Mouse (Mus musculus) layer of hippocampus, adult 9-11 months (tissue): Measurements from ENCODE around the gene Gm9.
"Not testable (repeated sequence)": the region's sequence is repeated elsewhere in the genome, so short reads cannot be mapped to it uniquely, and the experiment has no call there.

Source experiments
- DNase-seq: peaks from one replicate; pipeline ENCODE4 v3.0.0; 2022

Gm9 gene

DNA sequence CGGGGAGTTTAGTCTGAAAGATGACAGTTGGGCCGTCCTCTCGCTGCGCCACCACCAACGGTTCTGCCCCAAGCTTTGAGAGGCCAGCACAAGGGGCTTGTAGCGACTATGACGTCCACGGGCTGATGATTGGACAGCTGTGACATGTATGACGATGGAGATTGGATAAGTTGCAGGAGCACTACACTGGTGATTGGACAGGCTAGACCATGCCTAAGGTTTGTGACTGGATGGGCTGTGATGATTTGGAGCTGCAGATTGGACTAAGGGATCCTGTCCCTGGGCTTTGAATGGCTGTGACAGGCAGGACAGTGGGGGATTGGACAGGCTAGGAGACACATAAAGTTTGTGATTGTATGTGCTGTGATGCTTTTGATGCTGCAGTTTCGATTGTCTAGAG, at the start of gene Gm9:
Gene Gm9, minus strand, starts transcription at position 101 of the 400 bp plus-strand sequence.
- DNase-seq: no peak

DNA sequence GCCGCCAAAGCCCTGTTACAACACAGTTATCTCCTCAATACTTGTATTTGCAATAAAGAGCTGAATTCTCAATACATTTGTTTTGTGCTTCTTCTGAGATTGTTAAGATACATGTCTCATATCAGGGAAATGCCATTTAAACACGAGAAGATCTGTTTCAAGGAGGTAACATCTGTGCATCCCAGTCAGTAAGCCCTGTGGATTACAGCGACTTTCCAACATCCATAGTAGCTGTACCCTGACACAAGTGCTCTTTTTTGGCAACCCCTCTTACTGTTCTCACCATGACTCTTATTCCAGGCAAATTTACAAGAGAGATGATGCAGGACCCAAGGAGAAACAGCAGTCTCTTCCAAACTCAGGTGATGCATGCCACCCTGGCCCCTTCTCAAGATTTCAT, 38.8 kb upstream of the Gm9 start, which contains the start of gene Rhox3a:
Gene Rhox3a, plus strand, starts transcription at position 301 of the 400 bp plus-strand sequence.
- not testable (repeated sequence) for DNase-seq

DNA sequence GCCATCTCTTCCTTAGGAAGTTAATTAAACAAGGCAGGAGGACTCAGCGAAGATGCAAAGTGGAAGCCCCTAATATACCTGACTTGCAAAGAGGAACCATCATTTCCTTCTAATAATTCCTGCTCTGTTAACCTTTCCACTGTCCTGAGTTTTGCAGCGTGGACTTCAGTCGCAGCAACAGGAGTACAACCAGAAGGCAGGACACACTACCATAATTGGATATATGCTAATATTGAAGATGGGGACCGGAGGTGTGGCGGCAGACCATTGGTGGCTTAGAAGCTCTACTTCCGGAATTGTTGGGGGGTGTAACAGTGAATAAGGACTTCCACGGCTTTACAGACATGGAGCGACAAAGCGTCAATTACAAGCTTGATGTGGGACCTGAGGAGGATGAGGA, 33.8 kb upstream of the Gm9 start, which contains the start of gene Rhox2a:
Gene Rhox2a, plus strand, starts transcription at position 301 of the 400 bp plus-strand sequence.
- DNase-seq: not testable (repeated sequence)

DNA sequence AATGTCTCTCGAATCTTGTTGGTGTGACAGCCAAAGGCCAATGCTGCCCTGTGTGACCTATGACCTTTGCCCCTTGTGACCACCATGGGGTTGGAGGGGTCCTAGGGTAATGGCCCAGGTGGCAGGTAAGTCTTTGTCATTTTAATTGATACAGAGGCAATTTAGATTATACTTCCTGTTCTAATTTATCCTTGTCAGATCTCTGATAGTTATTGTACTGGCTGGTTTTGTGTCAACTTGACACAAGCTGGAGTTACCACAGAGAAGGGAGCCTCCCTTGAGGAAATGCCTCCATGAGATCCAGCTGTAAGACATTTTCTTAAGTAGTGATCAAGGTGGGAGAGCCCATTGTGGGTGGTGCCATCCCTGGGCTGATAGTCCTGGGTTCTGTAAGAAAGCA, 11.3 kb upstream of the Gm9 start, which contains the start of gene Rhox1:
Gene Rhox1, minus strand, starts transcription at position 101 of the 400 bp plus-strand sequence.
- DNase-seq: not testable (repeated sequence)

DNA sequence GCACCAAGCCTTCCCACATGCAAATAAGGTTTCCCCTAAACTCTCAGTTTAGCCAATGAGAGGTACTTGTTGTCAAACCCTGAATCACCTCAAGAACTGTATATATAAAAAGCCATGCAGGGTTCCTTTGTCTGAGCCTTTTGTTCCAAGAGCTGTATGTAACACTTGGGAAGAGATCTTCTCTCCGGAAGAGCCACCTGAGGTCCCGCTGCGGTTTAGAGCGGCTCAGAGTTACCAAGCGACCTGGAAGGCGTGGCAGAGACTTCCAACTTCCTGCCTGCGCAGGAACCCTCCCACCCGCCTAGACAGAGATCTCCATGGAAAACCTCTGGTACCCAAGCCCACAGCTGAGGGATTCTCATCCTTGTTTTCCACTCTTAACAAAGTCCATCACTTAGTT, 12.2 kb downstream of the Gm9 start:
- DNase-seq: no peak

DNA sequence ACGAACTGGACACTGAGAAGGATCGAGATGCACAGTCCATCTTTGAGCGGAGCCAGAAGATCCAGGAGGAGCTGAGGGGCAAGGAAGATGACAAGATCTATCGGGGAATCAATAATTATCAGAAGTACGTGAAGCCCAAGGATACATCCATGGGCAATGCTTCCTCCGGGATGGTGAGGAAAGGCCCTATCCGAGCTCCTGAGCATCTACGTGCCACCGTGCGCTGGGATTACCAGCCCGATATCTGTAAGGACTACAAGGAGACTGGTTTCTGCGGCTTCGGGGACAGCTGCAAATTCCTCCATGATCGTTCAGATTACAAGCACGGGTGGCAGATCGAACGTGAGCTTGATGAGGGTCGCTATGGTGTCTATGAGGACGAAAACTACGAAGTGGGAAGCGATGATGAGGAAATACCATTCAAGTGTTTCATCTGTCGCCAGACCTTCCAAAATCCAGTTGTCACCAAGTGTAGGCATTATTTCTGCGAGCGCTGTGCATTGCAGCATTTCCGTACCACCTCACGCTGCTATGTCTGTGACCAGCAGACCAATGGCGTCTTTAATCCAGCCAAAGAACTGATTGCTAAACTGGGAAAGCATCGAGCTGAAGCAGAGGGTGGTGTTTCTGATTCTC, 19.0 kb downstream of the Gm9 start:
- no peak for DNase-seq

DNA sequence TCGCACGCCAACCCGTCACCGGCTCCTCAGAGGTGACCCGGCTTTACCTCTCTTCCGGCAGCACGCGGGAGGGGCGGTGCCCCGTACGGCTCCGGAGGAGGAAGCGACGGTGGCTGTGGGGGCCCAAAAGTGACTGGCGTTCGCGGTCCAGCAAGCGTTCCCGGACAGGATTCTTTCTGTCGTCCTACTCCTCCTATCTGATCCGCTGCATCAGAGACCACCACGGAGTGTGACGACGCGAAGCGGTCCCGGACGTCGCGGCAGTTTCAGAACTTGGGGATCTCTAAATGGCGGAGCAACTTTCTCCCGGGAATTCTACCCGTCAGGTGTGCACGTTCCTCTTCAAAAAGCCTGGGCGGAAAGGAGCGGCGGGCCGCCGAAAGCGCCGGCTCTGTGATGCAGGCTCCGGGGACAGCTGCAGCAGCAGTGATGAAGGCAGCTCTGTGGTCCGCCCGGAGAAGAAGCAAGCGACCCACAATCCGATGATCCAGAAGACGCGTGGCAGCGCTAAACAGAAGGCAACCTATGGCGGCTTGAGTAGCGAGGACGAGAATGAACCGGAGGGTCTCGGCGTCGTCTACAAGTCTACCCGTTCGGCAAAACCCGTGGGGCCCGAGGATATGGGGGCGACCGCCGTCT, 19.6 kb downstream of the Gm9 start, which contains the start of the genes Ndufa1 and Rnf113a1:
Gene Ndufa1, minus strand, starts transcription at position 59 of the 639 bp plus-strand sequence.
Gene Rnf113a1, plus strand, starts transcription at position 141 of the 639 bp plus-strand sequence.
- DNase-seq: peak; percentile 73

DNA sequence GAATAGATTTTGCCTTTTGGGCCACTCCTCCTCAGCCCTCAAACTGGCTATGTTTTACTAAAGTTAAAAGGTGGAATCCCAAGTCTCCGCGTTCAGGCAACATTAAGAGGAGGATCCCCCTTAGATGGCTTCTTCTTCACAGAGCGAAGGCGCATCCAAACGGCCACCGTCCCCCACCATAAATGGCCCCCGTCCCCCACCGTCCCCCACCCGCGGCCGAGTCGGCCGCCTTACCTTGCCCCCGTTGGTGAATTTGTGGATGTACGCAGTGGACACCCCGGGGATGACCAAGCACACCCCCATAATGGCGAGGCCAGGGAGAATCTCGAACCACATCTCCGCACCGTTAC, 20.1 kb downstream of the Gm9 start:
- DNase-seq: no peak

DNA sequence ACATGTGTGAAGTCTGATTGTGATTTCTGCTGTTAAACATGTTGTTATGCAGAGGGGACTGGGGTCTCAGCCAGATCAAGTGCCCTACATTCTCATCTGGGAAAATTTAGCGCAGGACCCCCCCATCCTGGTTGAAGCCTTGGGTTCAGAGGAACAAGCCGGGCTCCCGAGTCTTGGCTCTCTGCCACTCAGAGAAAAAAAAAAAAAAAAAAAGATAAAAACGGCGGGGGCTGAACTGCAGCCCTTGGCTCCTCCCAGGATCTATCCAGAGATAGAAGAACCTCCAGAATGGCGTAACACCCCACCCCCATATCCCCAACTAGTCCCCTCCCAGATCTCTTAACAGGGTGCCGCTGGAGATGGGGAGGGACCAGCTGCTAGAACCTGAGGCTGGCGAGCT, 26.4 kb downstream of the Gm9 start:
- DNase-seq: not testable (repeated sequence)

DNA sequence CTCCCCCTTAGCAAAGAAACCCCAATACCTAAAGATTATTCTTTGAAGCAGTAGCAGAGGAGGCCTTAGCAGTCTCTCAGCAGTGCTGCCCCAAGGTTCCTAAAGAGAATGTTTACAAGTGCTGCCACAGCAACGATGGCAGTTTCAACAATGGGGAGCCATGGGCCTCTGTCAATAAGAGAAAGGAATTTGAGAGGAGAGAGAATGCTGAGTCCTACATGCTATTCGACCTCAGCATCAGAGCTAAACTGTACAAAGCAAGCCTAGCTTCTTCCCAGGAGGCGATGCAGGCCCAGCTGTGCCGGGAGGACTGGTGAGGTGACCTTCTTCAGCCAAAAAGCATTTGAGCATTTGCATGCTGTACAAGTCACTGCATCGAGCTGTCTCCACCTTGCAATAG, 42.1 kb downstream of the Gm9 start, which contains the start of gene Akap14:
Gene Akap14, minus strand, starts transcription at position 101 of the 400 bp plus-strand sequence.
- no peak for DNase-seq

DNA sequence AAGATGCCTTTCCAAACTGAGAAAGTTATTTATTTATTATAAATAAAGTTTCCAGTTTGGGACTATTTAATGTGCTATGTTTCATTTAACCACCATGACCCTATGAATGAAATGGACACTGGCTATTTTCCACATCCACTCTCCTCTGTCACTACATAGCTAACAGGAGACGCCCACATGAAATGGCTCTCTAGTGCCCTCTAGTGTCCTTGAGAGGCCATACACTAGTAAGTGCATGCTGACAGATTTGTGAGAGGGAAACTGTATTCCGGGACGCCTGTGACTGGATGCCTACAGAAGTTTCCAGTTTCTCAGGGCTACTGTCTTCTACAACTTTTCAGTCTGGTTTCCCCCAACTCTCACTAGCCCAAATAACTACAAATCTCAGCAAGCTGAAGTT, 43.8 kb downstream of the Gm9 start:
- DNase-seq: peak; percentile 14

DNA sequence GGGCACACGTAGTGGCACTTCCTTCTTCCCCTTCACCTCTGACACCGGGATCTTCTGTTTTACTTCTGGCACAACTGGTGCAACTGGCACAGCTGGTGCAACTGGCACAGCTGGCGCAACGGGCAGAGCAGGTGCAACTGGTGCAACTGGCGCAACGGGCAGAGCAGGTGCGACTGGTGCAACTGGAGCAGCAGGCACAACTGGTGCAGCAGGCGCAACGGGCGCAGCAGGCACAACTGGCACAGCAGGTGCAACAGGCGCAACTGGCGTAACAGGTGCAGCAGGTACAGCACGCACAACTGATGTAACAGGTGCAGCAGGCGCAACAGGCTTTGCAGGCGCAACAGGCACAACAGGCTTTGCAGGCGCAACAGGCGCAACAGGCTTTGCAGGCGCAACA, 47.7 kb downstream of the Gm9 start:
- DNase-seq: no peak

DNA sequence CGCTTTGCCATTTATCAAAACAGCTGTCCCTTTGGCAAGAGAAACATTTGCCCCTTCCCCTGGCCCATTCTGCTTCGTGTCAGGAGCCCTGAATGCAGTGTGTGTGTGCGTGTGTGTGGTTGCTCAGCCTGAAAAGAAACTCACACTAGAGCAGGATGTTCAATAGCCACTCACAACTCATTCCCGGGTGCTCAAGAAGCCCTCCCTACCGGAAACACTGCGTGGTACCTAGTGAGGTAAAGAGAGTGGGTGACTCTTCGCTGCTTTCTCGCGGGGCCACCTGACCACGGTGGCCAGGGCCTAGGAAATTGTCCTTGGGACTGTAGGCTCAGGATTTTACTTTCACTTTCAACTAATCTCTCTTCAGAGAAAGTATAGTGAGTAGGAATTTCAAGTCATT, 49.7 kb downstream of the Gm9 start:
- no peak for DNase-seq
